Mouse (Mus musculus): ENCODE measurements around the gene Kctd2. TPM values are rescaled to one million over a fixed set of nuclear protein-coding genes. Genes with fewer than 3 reads are reported as not detected.

Kctd2 gene
- polyA plus RNA-seq, 1 experiment: 69.1 TPM

DNA sequence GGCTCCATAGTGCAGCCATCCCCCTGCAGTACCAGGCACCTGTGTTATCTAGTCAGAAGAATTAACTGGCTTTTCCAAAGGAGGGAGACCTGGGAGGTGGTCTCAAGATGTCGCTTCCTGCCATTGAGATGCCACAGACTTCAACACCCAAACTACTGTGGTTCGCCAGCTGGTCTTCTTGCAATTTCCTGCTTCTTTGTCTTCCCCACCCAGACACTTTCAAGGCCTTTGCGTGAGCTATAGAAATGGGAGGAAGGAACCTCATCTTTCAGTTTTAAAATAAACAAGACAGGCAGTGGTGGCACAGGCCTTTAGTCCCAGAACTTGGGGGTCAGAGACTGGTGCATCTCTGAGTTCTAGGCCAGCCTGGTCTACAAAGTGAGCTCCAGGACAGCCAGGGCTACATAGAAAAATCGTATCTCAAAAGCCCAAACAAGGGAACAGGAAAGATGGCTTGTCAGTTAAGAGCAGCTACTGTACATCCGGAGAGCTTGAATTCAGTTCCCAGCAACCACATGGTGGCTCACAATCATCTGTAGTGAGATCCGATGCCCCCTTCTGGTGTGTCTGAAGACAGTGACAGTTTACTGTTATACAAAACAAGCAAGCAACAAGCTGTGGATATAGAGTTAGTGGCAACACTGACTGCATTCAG, 11.5 kb upstream of the Kctd2 start:
- 6% methylated on average over 6 of the region's 6 CpGs for WGBS
- peak overlapping the region; percentile 98 for H3K27ac ChIP-seq (ENCODE audit: control insufficient read depth, insufficient read depth, low read length)
- peaks cover 64% of the 10 kb centered on the region for H3K4me1 ChIP-seq (replicated peaks; ENCODE audit: control insufficient read depth, insufficient read depth, low read length)
- DNase-seq: peak; percentile 73
- no peaks in the 10 kb centered on the region for H3K27me3 ChIP-seq (ENCODE audit: control insufficient read depth, insufficient read depth, low read length)
- TF ChIP-seq CTCF (IDR thresholded peaks at IDR 0.05; ENCODE audit: borderline replicate concordance, control insufficient read depth, extremely low read depth, insufficient read depth, low read length, poor library complexity) (no peak), POLR2A (IDR thresholded peaks at IDR 0.05; ENCODE audit: control insufficient read depth, extremely low read depth, insufficient read depth, low read length, poor library complexity) (0 out of 2 replicates have a peak, but pooled peaks have one; percentile 16)
- H3K36me3 ChIP-seq (ENCODE audit: control insufficient read depth, insufficient read depth, low read length): peaks cover 10% of the 10 kb centered on the region
- peak overlapping the region; percentile 5 for H3K4me3 ChIP-seq (ENCODE audit: control insufficient read depth, insufficient read depth, low read length)

DNA sequence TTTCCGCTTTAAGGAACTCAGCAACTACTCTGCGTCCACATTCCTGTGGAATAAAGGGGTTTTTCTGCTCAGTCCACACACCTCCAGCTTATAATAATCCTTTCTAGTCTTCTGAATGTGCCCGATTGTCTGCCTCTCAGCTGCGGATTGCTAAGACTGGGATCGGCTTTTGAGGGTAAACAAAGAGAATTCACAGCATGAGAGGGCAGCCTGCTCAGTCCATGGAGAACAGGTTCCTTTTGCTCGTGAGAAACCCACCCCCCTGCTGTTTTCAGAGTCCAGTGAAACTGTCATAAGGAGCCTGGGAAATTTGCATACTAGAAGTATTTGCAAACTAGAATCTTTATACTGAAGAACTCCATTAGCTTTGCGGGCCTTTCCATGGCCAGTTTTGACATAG, 10.4 kb upstream of the Kctd2 start:
- Histone ChIP-seq H3K4me1 (replicated peaks; ENCODE audit: control insufficient read depth, insufficient read depth, low read length) (peaks cover 67% of the 10 kb centered on the region), H3K4me3 (ENCODE audit: control insufficient read depth, insufficient read depth, low read length) (no peak overlapping the region), H3K36me3 (ENCODE audit: control insufficient read depth, insufficient read depth, low read length) (peaks cover 10% of the 10 kb centered on the region), H3K27ac (ENCODE audit: control insufficient read depth, insufficient read depth, low read length) (peak overlapping the region; percentile 98), H3K27me3 (ENCODE audit: control insufficient read depth, insufficient read depth, low read length) (no peaks in the 10 kb centered on the region)
- TF ChIP-seq POLR2A (IDR thresholded peaks at IDR 0.05; ENCODE audit: control insufficient read depth, extremely low read depth, insufficient read depth, low read length, poor library complexity) (no peak), CTCF (IDR thresholded peaks at IDR 0.05; ENCODE audit: borderline replicate concordance, control insufficient read depth, extremely low read depth, insufficient read depth, low read length, poor library complexity) (no peak)
- WGBS: 93% methylated on average over 7 of the region's 7 CpGs
- no peak for DNase-seq

DNA sequence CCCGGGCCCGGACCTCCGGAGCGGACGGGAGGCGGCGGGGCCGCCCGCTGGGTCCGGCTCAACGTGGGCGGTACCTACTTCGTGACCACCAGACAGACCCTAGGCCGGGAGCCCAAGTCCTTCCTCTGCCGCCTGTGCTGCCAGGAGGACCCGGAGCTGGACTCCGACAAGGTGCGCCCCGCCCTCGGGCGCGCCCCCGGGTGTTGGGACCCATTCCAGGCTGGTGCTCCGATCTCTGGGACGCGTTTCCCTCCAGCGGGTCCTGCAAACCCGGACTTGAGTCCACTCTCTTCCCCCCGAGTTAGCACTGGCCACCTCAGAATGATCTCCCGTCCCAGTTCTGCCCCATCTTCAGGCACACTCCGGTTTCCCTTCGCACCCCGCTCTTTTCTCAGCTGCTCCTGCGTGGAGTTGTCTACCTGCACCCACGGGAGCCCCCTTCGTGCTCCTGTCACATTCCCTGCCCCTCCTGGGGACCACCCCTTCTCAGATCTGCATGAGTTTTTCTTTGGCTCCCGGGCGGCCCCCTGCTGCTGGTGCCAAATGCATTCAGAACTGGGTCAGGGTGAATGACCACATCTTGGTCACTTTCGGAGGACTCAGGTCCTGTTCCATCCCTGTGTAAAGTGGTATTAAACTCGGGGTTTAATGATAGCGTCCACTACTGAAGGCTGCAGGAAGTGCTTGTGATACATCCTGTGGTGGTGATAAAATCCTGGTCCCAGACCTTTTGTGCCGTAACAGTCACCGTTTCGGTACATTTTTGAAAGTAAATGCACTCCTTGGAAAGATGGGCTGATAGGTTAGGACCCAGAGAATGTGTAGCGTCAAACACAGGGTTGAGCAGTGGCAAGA, 635 bp downstream of the Kctd2 start:
- DNase-seq: peak; percentile 65
- TF ChIP-seq CTCF (IDR thresholded peaks at IDR 0.05; ENCODE audit: borderline replicate concordance, control insufficient read depth, extremely low read depth, insufficient read depth, low read length, poor library complexity) (no peak; the same call in 1 of the 2 replicates), POLR2A (IDR thresholded peaks at IDR 0.05; ENCODE audit: control insufficient read depth, extremely low read depth, insufficient read depth, low read length, poor library complexity) (no peak)
- Histone ChIP-seq H3K27me3 (ENCODE audit: control insufficient read depth, insufficient read depth, low read length) (no peaks in the 10 kb centered on the region), H3K4me1 (replicated peaks; ENCODE audit: control insufficient read depth, insufficient read depth, low read length) (peaks cover 41% of the 10 kb centered on the region), H3K27ac (ENCODE audit: control insufficient read depth, insufficient read depth, low read length) (peak overlapping the region; percentile 58), H3K4me3 (ENCODE audit: control insufficient read depth, insufficient read depth, low read length) (peak overlapping the region; percentile 97), H3K36me3 (ENCODE audit: control insufficient read depth, insufficient read depth, low read length) (peaks cover 8% of the 10 kb centered on the region)
- WGBS: 3% methylated on average over 45 of the region's 45 CpGs

DNA sequence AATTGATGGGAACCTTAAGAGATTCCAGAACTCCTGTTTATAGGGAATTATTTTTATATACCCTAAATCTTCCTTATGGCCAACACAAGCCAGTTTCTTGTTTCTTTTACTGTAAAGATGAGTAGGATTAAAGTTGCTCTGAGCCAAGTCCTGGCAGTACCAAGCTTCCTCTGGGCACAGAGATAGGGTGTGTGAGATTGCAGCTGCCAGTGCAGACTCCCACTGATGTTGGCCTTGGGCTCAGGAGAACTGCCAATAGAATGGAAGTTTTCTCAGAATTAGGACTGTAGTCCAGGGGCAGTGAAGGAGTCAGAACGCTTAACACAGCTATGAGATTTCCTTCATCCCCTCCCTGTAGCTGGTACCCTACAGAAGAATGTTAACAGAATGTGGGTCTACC, 1.4 kb downstream of the Kctd2 start:
- Histone ChIP-seq H3K4me1 (replicated peaks; ENCODE audit: control insufficient read depth, insufficient read depth, low read length) (peaks cover 46% of the 10 kb centered on the region), H3K36me3 (ENCODE audit: control insufficient read depth, insufficient read depth, low read length) (no peaks in the 10 kb centered on the region; the same call in 1 of the 2 replicates), H3K27ac (ENCODE audit: control insufficient read depth, insufficient read depth, low read length) (peak overlapping the region; percentile 72), H3K4me3 (ENCODE audit: control insufficient read depth, insufficient read depth, low read length) (no peak overlapping the region), H3K27me3 (ENCODE audit: control insufficient read depth, insufficient read depth, low read length) (no peaks in the 10 kb centered on the region)
- 71% methylated on average over 1 of the region's 1 CpGs for WGBS
- TF ChIP-seq CTCF (IDR thresholded peaks at IDR 0.05; ENCODE audit: borderline replicate concordance, control insufficient read depth, extremely low read depth, insufficient read depth, low read length, poor library complexity): no peak
- no peak for TF ChIP-seq POLR2A (IDR thresholded peaks at IDR 0.05; ENCODE audit: control insufficient read depth, extremely low read depth, insufficient read depth, low read length, poor library complexity)
- DNase-seq: no peak

DNA sequence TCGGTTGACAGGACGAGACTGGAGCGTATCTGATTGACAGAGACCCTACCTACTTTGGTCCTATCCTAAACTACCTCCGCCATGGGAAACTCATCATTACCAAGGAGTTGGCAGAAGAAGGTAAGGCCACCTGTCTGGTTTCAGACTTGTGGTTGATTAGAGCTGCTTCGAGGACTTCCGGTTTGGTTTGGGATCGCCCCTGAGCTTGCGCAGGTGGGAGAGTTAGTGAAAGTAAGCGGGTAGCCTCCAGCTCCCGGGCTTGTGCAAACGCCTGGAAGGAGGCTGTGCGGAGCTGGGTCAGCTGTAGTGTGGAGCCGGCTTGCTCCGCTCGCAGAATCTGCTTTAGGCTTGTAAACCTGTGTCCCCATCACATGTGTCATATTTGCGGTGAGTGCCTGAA, 2.0 kb downstream of the Kctd2 start:
- Histone ChIP-seq H3K27me3 (ENCODE audit: control insufficient read depth, insufficient read depth, low read length) (no peaks in the 10 kb centered on the region), H3K4me3 (ENCODE audit: control insufficient read depth, insufficient read depth, low read length) (peak overlapping the region; percentile 2; the same call in 1 of the 2 replicates), H3K4me1 (replicated peaks; ENCODE audit: control insufficient read depth, insufficient read depth, low read length) (peaks cover 50% of the 10 kb centered on the region), H3K36me3 (ENCODE audit: control insufficient read depth, insufficient read depth, low read length) (no peaks in the 10 kb centered on the region), H3K27ac (ENCODE audit: control insufficient read depth, insufficient read depth, low read length) (peak overlapping the region; percentile 40; the same call in 1 of the 2 replicates)
- peak; percentile 38 for DNase-seq
- no peak for TF ChIP-seq POLR2A (IDR thresholded peaks at IDR 0.05; ENCODE audit: control insufficient read depth, extremely low read depth, insufficient read depth, low read length, poor library complexity)
- TF ChIP-seq CTCF (IDR thresholded peaks at IDR 0.05; ENCODE audit: borderline replicate concordance, control insufficient read depth, extremely low read depth, insufficient read depth, low read length, poor library complexity): no peak
- WGBS: 69% methylated on average over 16 of the region's 16 CpGs

GRCm38 (mm10) chr11:115423091-115423490, 3.2 kb downstream of the Kctd2 start:
- H3K4me3 ChIP-seq (ENCODE audit: control insufficient read depth, insufficient read depth, low read length): no peak overlapping the region
- no peaks in the 10 kb centered on the region for H3K27me3 ChIP-seq (ENCODE audit: control insufficient read depth, insufficient read depth, low read length)
- H3K4me1 ChIP-seq (replicated peaks; ENCODE audit: control insufficient read depth, insufficient read depth, low read length): peaks cover 61% of the 10 kb centered on the region
- TF ChIP-seq POLR2A (IDR thresholded peaks at IDR 0.05; ENCODE audit: control insufficient read depth, extremely low read depth, insufficient read depth, low read length, poor library complexity): no peak
- no peak for TF ChIP-seq CTCF (IDR thresholded peaks at IDR 0.05; ENCODE audit: borderline replicate concordance, control insufficient read depth, extremely low read depth, insufficient read depth, low read length, poor library complexity)
- no peak for DNase-seq
- peak overlapping the region; percentile 40; the same call in 1 of the 2 replicates for H3K27ac ChIP-seq (ENCODE audit: control insufficient read depth, insufficient read depth, low read length)
- WGBS: 23% methylated on average over 3 of the region's 3 CpGs
- no peaks in the 10 kb centered on the region for H3K36me3 ChIP-seq (ENCODE audit: control insufficient read depth, insufficient read depth, low read length)
